Mouse (Mus musculus): ENCODE measurements around the gene Rsrp1. TPM values are rescaled to one million over a fixed set of nuclear protein-coding genes. Genes with fewer than 3 reads are reported as not detected.
"Not testable (repeated sequence)": the region's sequence is repeated elsewhere in the genome, so short reads cannot be mapped to it uniquely, and the experiment has no call there.

Gene Rsrp1
- total RNA-seq (2021) = 100 to 1,000 TPM; 177 to 237 TPM
- long read RNA-seq, experiment 1, transcript Rsrp1-201 (5 exons, 1,749 nt) = major isoform, 65 of 115 reads
- long read RNA-seq, experiment 1, transcript Rsrp1-204 (4 exons, 3,051 nt) = minor isoform, 35 of 115 reads
- long read RNA-seq, experiment 1, partial matches to known transcripts = 5 of 115 reads
- long read RNA-seq, experiment 1, other reads (novel, unspliced or antisense) = 10 of 115 reads
- long read RNA-seq, experiment 2, transcript Rsrp1-204 (4 exons, 3,051 nt) = minor isoform, 29 of 124 reads
- long read RNA-seq, experiment 2, transcript Rsrp1-201 (5 exons, 1,749 nt) = major isoform, 72 of 124 reads
- long read RNA-seq, experiment 2, partial matches to known transcripts = 7 of 124 reads
- long read RNA-seq, experiment 2, other reads (novel, unspliced or antisense) = 16 of 124 reads

GRCm38 (mm10) chr4:134923258-134924018 lies at the start of gene Rsrp1:
Rsrp1 (plus strand) TSS chr4:134923592.
- DNase-seq = peak; percentile 97 to 99

DNA sequence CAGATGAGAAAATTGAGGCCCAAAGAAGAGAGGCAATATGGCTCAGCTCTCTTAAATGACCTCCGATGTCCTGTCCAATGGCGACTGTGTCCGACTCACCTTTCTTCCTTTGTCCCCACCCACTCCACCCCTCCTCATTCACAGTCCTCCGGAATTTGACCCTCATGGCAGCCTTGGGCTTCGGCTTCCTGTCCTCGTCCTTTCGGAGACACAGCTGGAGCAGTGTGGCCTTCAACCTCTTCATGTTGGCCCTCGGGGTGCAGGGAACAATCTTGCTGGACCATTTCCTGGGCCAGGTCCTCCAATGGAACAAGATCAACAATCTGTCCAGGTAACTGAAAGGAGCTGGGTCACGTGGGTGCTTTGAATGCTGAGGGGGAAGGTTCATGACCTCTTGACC lies 47.2 kb upstream of the Rsrp1 start:
- no peak for DNase-seq

DNA sequence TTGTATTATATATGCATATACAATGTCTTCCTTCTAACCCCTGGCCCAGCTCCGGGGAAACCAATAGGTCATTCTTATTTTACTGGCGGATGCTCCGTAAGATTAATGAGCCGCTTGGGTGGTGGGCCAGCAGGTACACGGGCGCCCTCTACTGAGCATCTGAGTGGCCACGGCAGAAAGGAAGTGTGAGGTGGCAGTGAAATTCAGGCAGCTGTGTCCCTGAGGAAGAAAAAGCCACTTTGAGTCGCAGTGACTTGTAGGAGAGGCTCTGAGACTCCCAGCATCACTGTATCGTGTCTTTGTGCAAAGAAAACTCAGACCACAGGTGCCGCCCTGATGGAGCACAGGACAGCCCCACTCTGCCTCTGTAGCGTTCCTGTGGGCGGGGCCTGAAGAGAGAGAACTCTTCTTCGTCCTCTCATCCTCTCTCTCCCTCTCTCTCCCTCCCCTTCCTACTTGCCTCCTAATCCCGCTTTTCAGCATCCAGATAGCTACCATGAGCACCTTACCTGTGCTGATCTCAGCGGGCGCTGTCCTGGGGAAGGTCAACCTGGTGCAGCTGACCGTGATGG lies 43.9 kb upstream of the Rsrp1 start:
- peak; percentile 55 to 80 for DNase-seq

GRCm38 (mm10) chr4:134880041-134880440 lies 43.4 kb upstream of the Rsrp1 start:
- DNase-seq = peak in 1 of 2 experiments; percentile 31

GRCm38 (mm10) chr4:134883266-134883665 lies 40.1 kb upstream of the Rsrp1 start:
- peak; percentile 13 to 44 for DNase-seq

- peak; percentile 65 to 66 for DNase-seq
Observed at GRCm38 (mm10) chr4:134883808-134884207, 39.6 kb upstream of the Rsrp1 start.

GRCm38 (mm10) chr4:134884364-134884763 lies 39.0 kb upstream of the Rsrp1 start:
- DNase-seq = peak; percentile 30 to 44

GRCm38 (mm10) chr4:134892096-134892495 lies 31.3 kb upstream of the Rsrp1 start:
- peak; percentile 68 to 78 for DNase-seq

DNA sequence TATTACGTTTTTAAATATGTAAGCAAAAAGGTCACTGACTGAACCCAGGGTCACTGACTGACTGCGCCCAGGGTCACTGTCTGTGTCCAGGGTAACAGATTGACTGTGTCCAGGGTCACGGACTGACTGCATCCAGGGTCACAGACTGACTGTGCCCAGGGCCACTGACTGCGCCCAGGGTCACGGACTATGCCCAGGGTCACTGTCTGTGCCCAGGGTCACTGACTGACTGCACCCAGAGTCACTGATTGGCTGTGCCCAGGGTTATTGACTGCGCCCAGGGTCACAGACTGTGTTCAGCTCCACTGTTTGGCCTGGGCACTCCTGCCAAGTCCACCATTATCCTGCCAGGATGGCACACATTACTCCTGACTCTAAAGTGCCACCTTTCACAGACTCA lies 26.1 kb upstream of the Rsrp1 start:
- no peak for DNase-seq

GRCm38 (mm10) chr4:134901126-134901525 lies 22.3 kb upstream of the Rsrp1 start:
- DNase-seq = no peak

DNA sequence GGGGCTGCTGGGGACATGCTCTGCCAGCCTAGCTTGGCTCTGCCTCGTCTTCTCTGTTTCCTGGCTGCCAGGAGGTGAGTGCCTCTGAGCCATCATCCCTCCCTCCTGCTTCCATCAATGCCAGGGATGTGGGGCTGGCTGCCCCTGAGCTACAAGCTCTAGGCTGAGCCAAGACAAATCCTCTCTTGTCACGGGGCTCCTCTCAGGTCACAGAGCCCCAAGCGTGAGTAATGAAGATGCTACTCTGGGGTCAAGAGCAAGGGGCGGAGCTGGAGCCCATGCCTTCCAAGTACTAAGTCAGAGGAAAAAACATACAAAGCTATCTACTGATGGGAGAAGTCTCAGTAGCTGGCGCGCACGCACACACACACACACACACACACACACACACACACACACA lies 20.3 kb upstream of the Rsrp1 start:
- no peak for DNase-seq

- not testable (repeated sequence) for DNase-seq
Observed at GRCm38 (mm10) chr4:134911406-134911805, 12.0 kb upstream of the Rsrp1 start.

- DNase-seq = peak; percentile 73 to 90
Observed at GRCm38 (mm10) chr4:134913413-134913812, 10.0 kb upstream of the Rsrp1 start.

DNA sequence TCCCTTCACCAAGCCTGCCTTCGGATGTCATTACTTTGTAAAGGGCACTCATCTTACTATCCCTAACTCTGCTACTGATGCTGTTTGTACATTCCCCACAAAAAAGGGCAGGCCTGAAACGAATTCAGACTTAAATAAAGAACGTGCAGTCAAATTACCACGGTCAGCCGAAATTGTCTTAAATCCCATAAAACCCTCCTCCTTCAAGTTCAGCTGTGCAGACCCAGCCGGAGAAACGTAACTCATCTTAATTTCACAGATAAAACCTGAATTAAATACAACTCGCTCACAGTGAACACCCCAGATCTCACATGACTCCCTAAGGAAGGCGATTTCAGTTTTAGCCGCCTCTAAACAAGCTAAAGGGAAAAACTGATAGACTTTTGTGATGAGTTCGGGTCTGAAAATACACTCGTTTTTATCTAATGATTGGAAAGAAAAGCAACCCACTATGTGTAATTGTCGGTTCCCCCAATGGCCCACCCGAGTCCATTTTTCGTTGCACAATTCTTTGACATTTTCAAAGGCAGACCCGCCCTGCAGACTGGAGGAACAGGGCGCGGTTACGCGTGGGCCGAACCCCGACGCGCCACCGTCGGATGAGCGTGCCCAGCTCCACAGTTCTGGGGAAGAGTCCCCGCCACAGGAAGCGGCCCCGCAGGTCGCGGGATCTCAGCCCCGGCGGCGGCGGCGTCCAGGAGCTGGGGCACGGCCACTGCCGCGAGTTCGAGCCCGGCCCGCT lies 9.1 kb upstream of the Rsrp1 start:
- peak in 1 of 2 experiments; percentile 26 for DNase-seq

DNA sequence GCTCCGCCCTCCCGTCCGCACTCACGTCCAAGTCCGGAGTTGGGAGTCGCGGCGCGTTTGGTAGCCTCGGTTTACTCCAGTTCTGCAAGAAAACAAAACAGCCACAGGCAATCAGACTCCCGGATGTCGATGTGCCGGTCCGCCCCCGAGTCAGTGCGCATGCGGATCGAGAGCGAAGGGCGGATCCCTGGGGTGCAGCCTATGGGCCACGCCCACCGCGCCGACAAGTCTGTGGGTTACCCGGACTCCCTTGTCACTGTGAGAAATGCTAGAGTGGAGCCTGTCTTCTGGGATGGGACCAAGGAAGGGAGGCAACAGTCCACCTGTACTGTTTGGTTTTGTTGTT lies 8.6 kb upstream of the Rsrp1 start, which contains the start of gene Tmem50a:
Tmem50a (minus strand) TSS at position 161 of the 346 bp plus-strand sequence.
- peak; percentile 97 for DNase-seq

GRCm38 (mm10) chr4:134915223-134916050 lies 8.0 kb upstream of the Rsrp1 start:
- peak in 1 of 2 experiments; percentile 22 for DNase-seq

DNA sequence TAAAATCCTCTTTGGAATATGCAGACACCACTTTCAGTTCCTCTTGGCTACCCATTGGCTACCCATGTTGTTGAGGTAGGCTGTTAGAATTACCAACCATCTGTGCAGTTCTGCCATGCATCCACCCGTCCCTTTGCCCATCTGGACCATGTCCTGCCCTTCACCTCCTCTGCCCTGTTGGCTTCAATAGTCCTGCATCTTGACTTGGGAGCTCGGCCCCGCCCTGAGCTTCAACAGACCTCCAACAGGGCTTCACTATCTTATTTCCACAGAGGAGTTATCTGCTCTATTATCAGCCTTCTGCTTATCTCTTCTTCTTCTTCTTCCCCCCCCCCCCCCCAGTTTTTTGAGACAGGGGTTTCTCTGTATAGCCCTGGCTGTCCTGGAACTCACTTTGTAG lies 6.2 kb upstream of the Rsrp1 start:
- peak in 1 of 2 experiments; percentile 22 for DNase-seq

- peak; percentile 87 to 88 for DNase-seq
Observed at GRCm38 (mm10) chr4:134918381-134918780, 5.0 kb upstream of the Rsrp1 start.

GRCm38 (mm10) chr4:134919733-134920540 lies 3.5 kb upstream of the Rsrp1 start:
- peak; percentile 31 to 74 for DNase-seq

- no peak for DNase-seq
Observed at GRCm38 (mm10) chr4:134920631-134921030, 2.8 kb upstream of the Rsrp1 start.

Measured in heart, adult 18-20 months (tissue).